Mouse (Mus musculus): Measurements from ENCODE around the gene Bhlha15. TPM values are rescaled to one million over a fixed set of nuclear protein-coding genes. Genes with fewer than 3 reads are reported as not detected.
A peak's percentile ranks its signal among the peaks of the same experiment; 100 is the strongest.

Gene Bhlha15
- total and polyA plus RNA-seq, 3 experiments: 0.44 to 3.5 (median 1.4) TPM

GRCm38 (mm10) chr5:144219936-144220335, 29.9 kb downstream of the Bhlha15 start:
- peaks cover 12% of the 10 kb centered on the region for H3K36me3 ChIP-seq (replicated peaks)
- DNase-seq (ENCODE audit: low spot score) (no peak), ATAC-seq (ENCODE audit: extremely low read depth, insufficient number of reproducible peaks, low FRiP score, poor library complexity, severe bottlenecking) (no peak)
- no peak overlapping the region for H3K4me3 ChIP-seq (ENCODE audit: low read depth, low read length)
- peaks cover 36% of the 10 kb centered on the region for H3K4me1 ChIP-seq (ENCODE audit: insufficient read depth, low read depth, low read length)
- no peaks in the 10 kb centered on the region for H3K27me3 ChIP-seq (ENCODE audit: insufficient read depth, low read length)
- no peaks in the 10 kb centered on the region for H3K9me3 ChIP-seq (replicated peaks)
- TF ChIP-seq POLR2AphosphoS5 (IDR thresholded peaks at IDR 0.05; ENCODE audit: insufficient replicate concordance, low read depth, low read length) (no peak), GATA1 (IDR thresholded peaks at IDR 0.05; ENCODE audit: borderline replicate concordance, low read length) (no peak), CTCF (IDR thresholded peaks at IDR 0.05; ENCODE audit: low read depth, low read length) (no peak), GATA2 (IDR thresholded peaks at IDR 0.05; ENCODE audit: borderline replicate concordance, low read depth, low read length) (no peak), TAL1 (conservative IDR thresholded peaks at IDR 0.05; ENCODE audit: low read depth, low read length) (no peak)

DNA sequence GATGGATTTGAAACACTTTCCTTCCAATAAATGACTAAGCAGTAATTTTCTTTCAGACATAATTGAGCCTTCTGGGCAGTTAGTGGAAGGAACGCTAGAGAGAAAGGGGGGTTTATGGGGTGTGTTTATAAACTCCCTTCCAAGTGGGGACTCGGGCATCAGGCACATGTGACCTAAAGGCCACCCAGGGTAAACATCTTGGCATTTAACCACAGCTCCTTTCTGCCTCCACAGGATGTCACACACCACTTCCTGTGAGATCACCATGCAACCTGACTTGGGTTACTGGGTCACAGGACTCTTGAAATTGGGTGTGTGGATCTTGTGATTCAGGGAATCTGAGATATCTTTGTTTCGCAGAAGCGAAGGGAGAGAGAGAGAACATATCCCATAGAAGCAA, 31.2 kb downstream of the Bhlha15 start:
- ATAC-seq (ENCODE audit: extremely low read depth, insufficient number of reproducible peaks, low FRiP score, poor library complexity, severe bottlenecking): peak; percentile 55
- TF ChIP-seq TAL1 (conservative IDR thresholded peaks at IDR 0.05; ENCODE audit: low read depth, low read length) (no peak), CTCF (IDR thresholded peaks at IDR 0.05; ENCODE audit: low read depth, low read length) (no peak), POLR2AphosphoS5 (IDR thresholded peaks at IDR 0.05; ENCODE audit: insufficient replicate concordance, low read depth, low read length) (no peak), GATA1 (IDR thresholded peaks at IDR 0.05; ENCODE audit: borderline replicate concordance, low read length) (no peak), GATA2 (IDR thresholded peaks at IDR 0.05; ENCODE audit: borderline replicate concordance, low read depth, low read length) (no peak)
- Histone ChIP-seq H3K36me3 (replicated peaks) (peaks cover 9% of the 10 kb centered on the region), H3K4me1 (ENCODE audit: insufficient read depth, low read depth, low read length) (peaks cover 32% of the 10 kb centered on the region), H3K9me3 (replicated peaks) (no peaks in the 10 kb centered on the region), H3K4me3 (ENCODE audit: low read depth, low read length) (no peak overlapping the region), H3K27me3 (ENCODE audit: insufficient read depth, low read length) (no peaks in the 10 kb centered on the region)
- no peak for DNase-seq (ENCODE audit: low spot score)

DNA sequence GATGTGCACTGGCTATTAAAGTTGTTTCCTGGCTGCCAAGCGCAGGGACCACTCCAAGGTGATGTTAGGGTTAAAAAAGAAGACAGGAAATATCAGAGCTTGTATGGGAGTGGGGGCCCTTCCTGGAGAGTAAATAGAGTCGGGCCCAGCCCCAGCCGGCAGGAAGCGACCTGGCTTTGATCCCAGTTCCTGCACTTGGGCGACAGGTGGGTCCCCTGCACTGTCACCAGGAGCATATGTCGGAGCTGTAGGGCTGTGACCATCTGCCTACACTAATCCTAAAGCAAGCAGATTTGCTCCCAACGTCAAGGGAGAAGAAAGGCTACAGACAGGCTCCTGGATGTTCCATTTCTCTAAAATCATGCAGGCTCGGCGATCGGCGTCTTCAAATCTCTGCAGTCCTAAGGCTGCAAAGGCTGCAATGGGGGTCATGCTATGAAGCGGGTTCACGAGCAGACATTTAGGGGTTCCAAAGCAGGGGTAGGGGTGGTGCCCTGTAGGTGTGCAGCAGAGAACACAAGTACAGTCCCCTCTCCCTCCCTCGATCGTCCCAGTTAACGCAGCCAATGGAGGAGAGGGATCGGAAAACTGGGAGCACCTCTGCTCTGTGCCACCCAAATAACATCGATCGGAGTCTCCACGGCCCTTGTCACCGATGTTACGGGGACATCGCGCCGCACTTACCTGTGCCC, 32.9 kb downstream of the Bhlha15 start:
- no peaks in the 10 kb centered on the region for H3K9me3 ChIP-seq (replicated peaks)
- DNase-seq (ENCODE audit: low spot score) (peak; percentile 6), ATAC-seq (ENCODE audit: extremely low read depth, insufficient number of reproducible peaks, low FRiP score, poor library complexity, severe bottlenecking) (no peak)
- peak overlapping the region; percentile 87 for H3K4me3 ChIP-seq (ENCODE audit: low read depth, low read length)
- TF ChIP-seq CTCF (IDR thresholded peaks at IDR 0.05; ENCODE audit: low read depth, low read length) (no peak), GATA2 (IDR thresholded peaks at IDR 0.05; ENCODE audit: borderline replicate concordance, low read depth, low read length) (no peak), TAL1 (conservative IDR thresholded peaks at IDR 0.05; ENCODE audit: low read depth, low read length) (no peak), POLR2AphosphoS5 (IDR thresholded peaks at IDR 0.05; ENCODE audit: insufficient replicate concordance, low read depth, low read length) (no peak), GATA1 (IDR thresholded peaks at IDR 0.05; ENCODE audit: borderline replicate concordance, low read length) (no peak)
- no peaks in the 10 kb centered on the region for H3K27me3 ChIP-seq (ENCODE audit: insufficient read depth, low read length)
- peaks cover 32% of the 10 kb centered on the region for H3K4me1 ChIP-seq (ENCODE audit: insufficient read depth, low read depth, low read length)
- peaks cover 2% of the 10 kb centered on the region for H3K36me3 ChIP-seq (replicated peaks)

DNA sequence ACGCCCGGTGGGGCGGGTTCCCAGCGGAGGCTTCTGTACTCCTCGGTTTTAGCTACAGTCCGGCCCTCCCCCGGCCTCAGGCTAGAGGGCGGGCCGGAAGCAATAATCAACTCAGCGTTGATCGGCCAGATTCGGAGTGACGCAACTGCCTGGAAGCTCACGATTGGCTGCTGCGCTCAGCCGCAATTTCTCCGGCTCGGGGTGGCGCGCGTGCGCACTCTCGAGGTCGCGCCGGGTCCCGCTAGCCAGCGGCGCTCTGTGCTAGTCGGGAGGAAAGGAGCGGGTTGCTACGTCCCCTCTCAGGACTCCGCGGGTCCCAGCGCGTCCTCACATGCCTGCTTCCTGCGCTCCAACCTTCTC, 33.4 kb downstream of the Bhlha15 start, which contains the start of gene Tecpr1:
Gene Tecpr1 (minus strand): TSS at position 113 of the 360 bp plus-strand sequence.
- peaks cover 2% of the 10 kb centered on the region for H3K36me3 ChIP-seq (replicated peaks)
- TF ChIP-seq CTCF (IDR thresholded peaks at IDR 0.05; ENCODE audit: low read depth, low read length) (no peak), GATA1 (IDR thresholded peaks at IDR 0.05; ENCODE audit: borderline replicate concordance, low read length) (no peak), POLR2AphosphoS5 (IDR thresholded peaks at IDR 0.05; ENCODE audit: insufficient replicate concordance, low read depth, low read length) (no peak), GATA2 (IDR thresholded peaks at IDR 0.05; ENCODE audit: borderline replicate concordance, low read depth, low read length) (no peak), TAL1 (conservative IDR thresholded peaks at IDR 0.05; ENCODE audit: low read depth, low read length) (no peak)
- peak within 1 kb of the TSS; percentile 87 for H3K4me3 ChIP-seq (ENCODE audit: low read depth, low read length)
- H3K4me1 ChIP-seq (ENCODE audit: insufficient read depth, low read depth, low read length): peaks cover 30% of the 10 kb centered on the region
- H3K27me3 ChIP-seq (ENCODE audit: insufficient read depth, low read length): no peaks in the 10 kb centered on the region
- ATAC-seq (ENCODE audit: extremely low read depth, insufficient number of reproducible peaks, low FRiP score, poor library complexity, severe bottlenecking) (peak; percentile 91), DNase-seq (ENCODE audit: low spot score) (peak; percentile 99)
- H3K9me3 ChIP-seq (replicated peaks): no peaks in the 10 kb centered on the region

GRCm38 (mm10) chr5:144223899-144224816, 34.1 kb downstream of the Bhlha15 start:
- no peaks in the 10 kb centered on the region for H3K27me3 ChIP-seq (ENCODE audit: insufficient read depth, low read length)
- peaks cover 2% of the 10 kb centered on the region for H3K36me3 ChIP-seq (replicated peaks)
- H3K4me1 ChIP-seq (ENCODE audit: insufficient read depth, low read depth, low read length): peaks cover 30% of the 10 kb centered on the region
- no peak for DNase-seq (ENCODE audit: low spot score)
- TF ChIP-seq GATA1 (IDR thresholded peaks at IDR 0.05; ENCODE audit: borderline replicate concordance, low read length) (no peak), CTCF (IDR thresholded peaks at IDR 0.05; ENCODE audit: low read depth, low read length) (no peak), GATA2 (IDR thresholded peaks at IDR 0.05; ENCODE audit: borderline replicate concordance, low read depth, low read length) (no peak), POLR2AphosphoS5 (IDR thresholded peaks at IDR 0.05; ENCODE audit: insufficient replicate concordance, low read depth, low read length) (no peak), TAL1 (conservative IDR thresholded peaks at IDR 0.05; ENCODE audit: low read depth, low read length) (no peak)
- H3K9me3 ChIP-seq (replicated peaks): no peaks in the 10 kb centered on the region
- ATAC-seq (ENCODE audit: extremely low read depth, insufficient number of reproducible peaks, low FRiP score, poor library complexity, severe bottlenecking): no peak
- H3K4me3 ChIP-seq (ENCODE audit: low read depth, low read length): peak overlapping the region; percentile 87

- peaks cover 27% of the 10 kb centered on the region for H3K4me1 ChIP-seq (ENCODE audit: insufficient read depth, low read depth, low read length)
- H3K36me3 ChIP-seq (replicated peaks): no peaks in the 10 kb centered on the region
- TF ChIP-seq GATA2 (IDR thresholded peaks at IDR 0.05; ENCODE audit: borderline replicate concordance, low read depth, low read length): no peak
- TF ChIP-seq TAL1 (conservative IDR thresholded peaks at IDR 0.05; ENCODE audit: low read depth, low read length): no peak
- no peak for TF ChIP-seq POLR2AphosphoS5 (IDR thresholded peaks at IDR 0.05; ENCODE audit: insufficient replicate concordance, low read depth, low read length)
- TF ChIP-seq GATA1 (IDR thresholded peaks at IDR 0.05; ENCODE audit: borderline replicate concordance, low read length): no peak
- no peak for TF ChIP-seq CTCF (IDR thresholded peaks at IDR 0.05; ENCODE audit: low read depth, low read length)
- no peak for ATAC-seq (ENCODE audit: extremely low read depth, insufficient number of reproducible peaks, low FRiP score, poor library complexity, severe bottlenecking)
- no peaks in the 10 kb centered on the region for H3K27me3 ChIP-seq (ENCODE audit: insufficient read depth, low read length)
- no peak for DNase-seq (ENCODE audit: low spot score)
- no peaks in the 10 kb centered on the region for H3K9me3 ChIP-seq (replicated peaks)
- no peak overlapping the region for H3K4me3 ChIP-seq (ENCODE audit: low read depth, low read length)
Measured at GRCm38 (mm10) chr5:144226220-144226619, 36.1 kb downstream of the Bhlha15 start.
